Mouse (Mus musculus): ENCODE measurements around the gene Btrc.

- TF ChIP-seq CTCF (IDR thresholded peaks at IDR 0.05; ENCODE audit: low read depth) (no peak), EP300 (IDR thresholded peaks at IDR 0.05; ENCODE audit: low read depth) (no peak)
Observed at GRCm38 (mm10) chr19:45510680-45511079, 147.1 kb downstream of the Btrc start.
